Mouse (Mus musculus): ENCODE measurements around the gene Rnf144a.
"Not testable (repeated sequence)": the region's sequence is repeated elsewhere in the genome, so short reads cannot be mapped to it uniquely, and the experiment has no call there.

The Rnf144a gene

DNA sequence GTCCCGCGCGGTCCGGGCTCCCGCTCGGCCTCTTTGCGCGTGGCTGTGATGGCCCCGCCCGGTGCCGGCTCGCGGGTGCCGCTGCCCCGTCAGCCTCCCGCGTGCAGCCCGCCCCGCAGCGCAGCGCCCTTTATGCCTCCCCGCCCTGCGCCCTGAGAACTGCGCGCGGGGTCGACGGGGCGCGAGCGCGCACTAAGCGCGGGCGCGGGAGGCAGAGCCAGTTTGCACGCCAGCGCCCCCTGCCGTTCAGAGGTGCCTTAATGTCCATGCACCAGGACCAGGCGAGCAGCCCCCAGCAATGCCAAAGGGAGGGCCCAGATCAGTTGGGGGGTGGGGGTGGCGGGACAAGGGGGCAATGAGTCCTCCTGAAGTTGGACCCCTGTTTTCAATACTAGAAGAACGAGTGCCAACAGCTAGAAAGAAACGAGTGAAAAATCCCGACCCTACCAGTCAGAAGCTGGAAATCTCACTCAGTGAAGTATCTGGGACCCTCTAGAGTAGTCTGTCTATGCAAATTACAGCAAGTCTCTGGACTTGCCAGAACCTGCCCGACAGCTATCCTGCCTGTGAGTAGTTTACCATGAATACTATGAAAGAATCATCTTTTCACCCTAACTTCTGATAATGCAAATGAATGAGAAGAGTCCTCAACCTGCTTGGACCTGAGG, at the start of gene Rnf144a:
Gene Rnf144a, minus strand, starts transcription at position 151 of the 668 bp plus-strand sequence.
- DNase-seq (ENCODE audit: low read depth in 2 of 2, low spot score in 2 of 2), result peak; percentile 91 to 93

DNA sequence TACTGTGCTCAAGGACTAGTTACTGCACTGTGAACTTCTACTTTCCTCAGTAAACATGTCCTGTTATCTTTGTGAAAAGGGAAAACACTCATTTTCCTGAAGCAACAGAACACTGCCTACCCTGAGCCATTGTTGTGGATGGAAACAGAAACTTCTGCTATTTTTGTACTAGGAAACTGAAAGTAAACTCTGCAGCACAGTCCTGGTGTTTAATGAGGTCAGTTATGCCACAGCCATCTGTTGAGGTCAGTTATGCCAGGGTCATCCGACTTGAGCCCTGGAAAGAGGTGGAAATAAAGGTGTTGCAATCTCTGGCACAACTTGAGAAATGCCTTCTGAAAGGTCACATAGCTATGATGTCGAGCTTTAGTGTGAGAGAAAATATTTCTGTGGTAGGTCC, 45.0 kb upstream of the Rnf144a start:
- no peak for DNase-seq (ENCODE audit: low read depth in 2 of 2, low spot score in 2 of 2)

DNA sequence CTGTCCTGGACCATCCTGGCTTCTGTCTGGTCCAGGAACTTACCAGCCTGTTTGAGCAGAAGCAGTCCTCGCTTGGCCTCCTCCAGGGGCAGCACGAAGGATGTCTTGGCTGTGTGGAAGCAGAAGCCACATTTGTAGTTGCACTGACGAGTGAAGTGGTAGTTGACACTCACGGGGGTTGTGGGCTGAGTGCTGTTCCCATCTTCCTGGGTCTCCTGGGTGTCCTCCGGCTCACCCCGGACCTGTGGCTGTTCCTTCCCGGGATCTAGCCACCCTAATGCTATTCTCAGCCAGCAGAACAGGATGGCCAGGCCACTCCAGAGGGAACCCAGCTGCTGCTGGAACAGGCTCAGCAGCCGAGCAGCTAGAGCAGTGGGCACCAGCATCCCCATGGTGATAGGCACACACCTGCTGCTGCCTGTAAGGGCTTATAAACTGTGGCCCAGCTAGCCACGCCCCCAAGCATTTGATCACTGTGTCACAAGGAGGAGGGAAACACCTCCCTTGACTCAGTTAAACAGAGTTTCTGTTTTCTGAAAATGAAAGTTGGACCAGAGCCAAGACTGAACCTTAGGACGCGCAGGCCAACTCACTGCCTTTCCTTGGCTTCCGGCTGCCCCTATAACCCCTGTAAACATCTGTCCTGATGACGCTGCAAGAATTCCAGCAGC, 41.1 kb upstream of the Rnf144a start, which contains the start of gene Rsad2:
Gene Rsad2, minus strand, starts transcription at position 425 of the 671 bp plus-strand sequence.
- peak; percentile 73 for DNase-seq (ENCODE audit: low read depth in 2 of 2, low spot score in 2 of 2)

DNA sequence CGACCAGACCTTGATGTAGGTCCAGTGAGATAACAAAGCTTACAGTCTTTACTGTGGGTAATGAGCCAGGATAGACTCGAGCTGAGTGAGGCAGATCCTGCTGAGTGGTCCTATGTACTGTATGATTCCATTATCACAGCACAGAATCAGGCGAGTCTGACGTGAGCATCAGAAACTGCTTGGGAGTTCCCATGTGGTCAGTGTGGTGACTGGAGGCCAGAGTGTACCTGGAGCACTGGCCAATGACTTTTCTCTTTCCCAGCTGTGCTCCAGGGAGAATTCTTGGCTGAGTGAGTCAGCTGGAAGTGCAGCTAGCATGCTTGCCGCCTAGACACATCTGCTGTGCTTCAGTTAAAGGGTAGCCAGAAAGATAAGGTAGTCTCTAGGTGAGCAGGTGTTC, 39.6 kb upstream of the Rnf144a start:
- DNase-seq (ENCODE audit: low read depth in 2 of 2, low spot score in 2 of 2), result no peak

DNA sequence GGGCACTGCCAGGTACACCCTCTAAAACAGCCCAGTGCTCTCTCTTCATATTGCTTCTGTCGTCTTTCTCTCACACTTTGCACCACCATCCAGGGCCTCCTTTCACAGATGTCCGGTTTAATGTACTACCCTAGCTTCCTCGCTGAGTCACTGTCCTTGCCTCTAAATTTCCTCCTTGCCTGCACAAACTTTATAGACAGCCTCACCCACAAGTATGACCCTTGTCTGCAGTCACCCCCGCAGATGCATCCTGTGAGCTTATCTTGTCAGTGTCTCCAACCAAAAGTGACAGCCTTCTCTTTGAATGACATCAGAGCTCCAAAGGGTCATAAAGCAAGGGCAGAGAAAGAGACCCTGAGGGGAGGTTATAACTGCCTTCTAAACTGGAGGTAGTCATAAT, 37.9 kb upstream of the Rnf144a start:
- DNase-seq (ENCODE audit: low read depth in 2 of 2, low spot score in 2 of 2), result no peak

DNA sequence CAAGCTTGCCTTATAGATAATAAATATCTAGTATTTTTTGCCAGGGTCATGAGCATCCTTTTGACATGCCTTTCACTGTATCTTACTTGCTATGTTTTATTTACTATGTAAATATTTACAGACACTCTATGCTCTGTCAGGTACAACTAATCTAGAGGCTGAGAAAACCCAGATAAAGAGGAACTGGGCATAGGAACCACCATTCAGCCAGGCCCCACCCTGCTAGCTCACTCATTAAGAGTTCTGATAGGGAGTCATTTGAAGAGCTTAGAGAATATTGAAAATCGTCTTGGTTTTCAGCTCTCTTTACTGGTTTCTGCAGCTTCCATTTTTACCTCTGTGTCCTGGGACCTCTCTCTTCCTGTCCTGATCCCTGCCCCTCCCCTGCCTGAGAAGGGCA, 36.1 kb upstream of the Rnf144a start:
- DNase-seq (ENCODE audit: low read depth in 2 of 2, low spot score in 2 of 2), result no peak

DNA sequence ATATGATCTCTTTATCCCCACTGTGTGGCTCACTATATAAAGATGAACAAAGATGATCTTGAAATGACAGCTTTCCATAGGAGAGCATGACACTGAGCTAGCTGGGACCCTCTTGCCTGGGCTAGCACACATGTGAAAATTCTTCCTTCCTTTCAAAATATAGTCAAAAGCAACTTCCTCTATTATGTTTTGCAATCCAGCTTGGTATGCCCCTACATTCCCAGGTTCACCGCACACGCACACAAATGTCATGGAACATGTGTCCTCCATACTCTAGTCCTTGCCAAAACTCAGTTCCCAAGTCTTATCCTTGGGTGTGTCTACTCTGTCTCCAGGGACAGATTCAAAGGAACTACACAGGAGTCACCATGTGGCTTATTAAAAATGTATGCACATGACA, 34.4 kb upstream of the Rnf144a start:
- DNase-seq (ENCODE audit: low read depth in 2 of 2, low spot score in 2 of 2), result no peak

DNA sequence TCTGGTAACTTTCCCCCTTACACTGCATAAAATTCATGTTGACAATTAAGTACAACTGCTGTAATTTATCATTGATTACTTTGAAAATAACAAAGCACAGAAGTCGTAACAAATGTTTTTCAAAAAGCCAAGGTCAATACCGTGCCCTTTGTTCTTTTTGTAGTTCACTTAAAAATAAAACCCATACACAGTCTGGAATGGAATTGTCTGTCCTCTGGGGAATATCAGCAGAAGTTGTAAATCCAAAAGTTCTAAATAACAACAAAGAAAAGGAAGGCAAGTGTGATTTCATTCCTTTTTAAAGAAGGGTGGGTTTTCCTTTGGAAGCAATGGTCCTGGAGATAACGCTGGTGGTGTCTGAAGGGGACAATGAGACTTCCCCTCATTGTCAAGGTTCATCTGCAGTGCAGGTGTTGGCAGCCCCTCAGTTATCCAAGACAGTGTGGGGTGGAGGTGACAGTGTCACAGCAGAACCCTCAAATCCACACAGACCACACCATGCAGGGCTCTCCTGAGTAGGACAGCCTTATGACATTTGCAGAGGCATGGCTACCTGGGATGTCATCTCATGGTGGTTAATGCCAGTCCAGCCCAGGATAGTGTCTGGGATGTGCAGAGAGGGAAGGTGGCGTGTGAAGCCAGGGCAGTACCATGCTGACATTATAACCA, 31.5 kb upstream of the Rnf144a start:
- no peak for DNase-seq (ENCODE audit: low read depth in 2 of 2, low spot score in 2 of 2)

DNA sequence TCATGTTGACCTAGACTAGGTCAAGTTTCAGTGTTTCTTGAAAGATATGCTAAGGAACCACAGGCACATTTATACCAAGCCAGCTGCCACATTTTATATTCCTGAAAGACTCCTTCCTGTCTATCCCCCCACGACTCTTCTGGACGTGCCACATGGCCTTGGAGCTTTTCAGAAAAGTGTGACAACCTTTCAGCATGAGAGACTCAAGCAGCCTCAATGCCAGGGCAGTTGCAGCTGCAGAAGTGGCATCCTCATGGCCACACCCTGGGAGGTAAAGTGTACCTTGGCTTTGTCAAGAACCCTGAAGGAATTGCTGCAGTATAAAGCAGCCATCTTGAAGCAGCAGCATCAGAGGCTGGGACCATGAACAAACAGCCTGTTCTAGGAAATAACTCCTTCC, 29.5 kb upstream of the Rnf144a start:
- DNase-seq (ENCODE audit: low read depth in 2 of 2, low spot score in 2 of 2), result no peak

DNA sequence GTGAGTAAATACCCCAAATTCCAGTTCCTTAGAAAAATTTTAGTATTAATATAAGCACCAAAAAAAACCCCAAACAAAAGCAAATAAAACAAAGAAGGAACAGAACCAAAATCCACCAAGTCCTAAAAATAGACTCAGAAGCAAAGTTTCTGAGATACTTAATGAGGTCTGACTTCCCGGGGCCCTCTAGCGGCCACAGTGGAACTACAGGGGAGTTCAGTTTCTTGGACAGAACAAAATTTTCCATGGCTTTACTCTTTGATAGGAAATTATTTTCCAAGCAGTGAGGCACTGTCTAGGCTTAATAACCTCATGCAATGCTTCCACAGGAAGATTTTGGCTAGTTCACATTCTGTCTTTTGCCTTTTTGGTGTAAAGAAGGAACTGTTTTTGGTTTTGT, 29.0 kb upstream of the Rnf144a start:
- DNase-seq (ENCODE audit: low read depth in 2 of 2, low spot score in 2 of 2), result peak; percentile 16 to 52

DNA sequence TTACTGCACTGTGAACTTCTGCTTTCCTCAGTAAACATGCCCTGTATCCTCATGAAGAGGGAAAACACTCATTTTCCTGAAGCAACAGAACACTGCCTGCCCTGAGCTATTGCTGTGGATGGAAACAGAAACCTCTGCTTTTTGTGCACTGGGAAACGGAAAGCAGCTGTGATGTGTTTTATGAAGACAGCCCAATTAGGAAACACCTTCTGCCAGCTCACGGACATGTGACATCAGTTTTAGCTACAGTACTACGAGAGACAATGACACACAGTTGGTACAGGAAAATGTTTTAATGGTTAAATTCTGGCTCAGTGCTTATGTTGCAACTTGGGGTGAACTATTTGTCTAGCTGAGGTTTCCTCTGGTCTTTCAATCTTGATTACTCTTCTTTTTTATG, 24.3 kb upstream of the Rnf144a start:
- DNase-seq (ENCODE audit: low read depth in 2 of 2, low spot score in 2 of 2), result no peak

DNA sequence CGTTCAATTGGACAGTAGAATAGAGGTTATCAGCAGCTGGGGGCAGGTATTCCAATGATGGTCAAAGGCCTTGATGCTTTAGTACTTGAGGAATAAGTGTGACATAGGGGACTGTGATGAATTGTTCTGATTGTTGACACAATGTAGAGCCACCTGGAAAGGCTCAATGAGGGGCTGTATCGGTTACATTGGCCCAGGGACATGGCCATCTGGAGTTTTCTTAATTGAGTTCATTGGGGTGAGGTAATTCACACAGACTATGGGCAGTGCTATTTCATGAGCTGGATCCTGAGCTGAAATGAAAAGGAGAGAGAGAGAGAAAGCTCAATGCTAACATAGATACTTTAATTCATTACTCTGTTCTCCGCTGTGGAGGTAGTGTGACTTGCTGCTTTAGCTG, 22.9 kb upstream of the Rnf144a start:
- no peak for DNase-seq (ENCODE audit: low read depth in 2 of 2, low spot score in 2 of 2)

DNA sequence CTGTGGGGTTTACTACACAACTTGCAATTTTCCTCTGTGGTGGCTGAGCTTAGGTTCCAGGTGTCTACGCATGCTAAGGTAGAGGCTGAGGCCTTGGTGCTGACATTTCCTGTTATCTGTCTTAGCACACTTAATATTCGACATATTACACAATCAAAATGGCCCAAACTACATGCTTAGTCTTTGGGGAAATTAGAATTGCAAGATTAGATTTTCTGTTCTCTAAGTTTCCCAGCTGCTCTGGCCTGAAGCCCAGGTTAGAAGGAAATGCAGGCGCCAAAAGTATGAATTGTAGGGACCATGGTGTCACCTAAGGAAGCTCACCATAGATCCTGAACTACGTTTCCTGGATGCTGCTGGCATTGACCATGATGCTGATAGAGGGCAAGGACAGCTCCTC, 21.3 kb upstream of the Rnf144a start:
- no peak for DNase-seq (ENCODE audit: low read depth in 2 of 2, low spot score in 2 of 2)

DNA sequence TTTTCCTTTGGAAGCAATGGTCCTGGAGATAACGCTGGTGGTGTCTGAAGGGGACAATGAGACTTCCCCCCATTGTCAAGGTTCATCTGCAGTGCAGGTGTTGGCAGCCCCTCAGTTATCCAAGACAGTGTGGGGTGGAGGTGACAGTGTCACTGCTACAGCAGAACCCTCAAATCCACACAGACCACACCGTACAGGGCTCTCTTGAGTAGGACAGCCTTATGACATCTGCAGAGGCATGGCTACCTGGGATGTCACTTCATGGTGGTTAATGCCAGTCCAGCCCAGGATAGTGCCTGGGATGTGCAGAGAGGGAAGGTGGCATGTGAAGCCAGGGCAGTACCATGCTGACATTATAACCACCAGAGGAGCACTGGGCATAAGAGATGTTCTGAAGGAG, 13.7 kb upstream of the Rnf144a start:
- DNase-seq (ENCODE audit: low read depth in 2 of 2, low spot score in 2 of 2), result not testable (repeated sequence)

DNA sequence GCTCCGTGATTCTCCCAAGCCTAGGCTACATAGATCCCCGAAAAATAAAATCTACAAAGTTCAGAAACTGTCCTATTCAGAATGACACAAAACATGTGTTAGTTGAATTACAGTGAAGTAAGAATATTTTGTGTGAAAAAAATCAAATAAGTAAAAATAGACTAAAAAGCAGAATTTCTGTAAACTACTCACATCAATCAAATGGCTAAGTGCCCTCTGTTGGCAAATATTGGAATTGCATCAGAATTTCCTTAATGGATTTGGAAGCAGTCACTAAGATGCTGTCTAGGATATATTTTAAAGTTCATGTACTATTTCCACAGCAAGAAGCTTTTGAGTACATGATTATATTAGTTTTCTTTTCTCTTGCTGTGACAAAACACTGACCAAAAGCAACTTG, 9.8 kb upstream of the Rnf144a start:
- peak in 1 of 2 experiments; percentile 54 for DNase-seq (ENCODE audit: low read depth in 2 of 2, low spot score in 2 of 2)

DNA sequence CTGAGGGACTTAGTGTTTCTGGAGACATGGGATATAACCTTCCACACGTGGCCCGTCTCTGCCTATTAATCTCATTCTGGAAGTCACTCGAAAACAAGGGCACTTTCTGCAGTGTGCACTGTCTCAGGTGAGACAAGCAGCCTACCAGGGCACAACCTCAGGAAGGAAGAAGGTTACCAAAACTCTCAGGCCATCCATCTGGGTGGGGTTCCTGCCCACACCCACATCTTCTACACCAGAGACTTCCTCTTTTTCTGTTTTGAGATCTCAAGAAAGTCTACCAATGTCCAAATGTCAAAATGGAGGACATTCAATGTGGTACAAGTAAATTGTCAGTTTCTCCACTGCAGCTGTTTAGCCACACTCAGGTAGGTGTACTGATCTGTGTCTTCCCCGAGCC, 3.3 kb upstream of the Rnf144a start:
- DNase-seq (ENCODE audit: low read depth in 2 of 2, low spot score in 2 of 2), result peak in 1 of 2 experiments; percentile 16

DNA sequence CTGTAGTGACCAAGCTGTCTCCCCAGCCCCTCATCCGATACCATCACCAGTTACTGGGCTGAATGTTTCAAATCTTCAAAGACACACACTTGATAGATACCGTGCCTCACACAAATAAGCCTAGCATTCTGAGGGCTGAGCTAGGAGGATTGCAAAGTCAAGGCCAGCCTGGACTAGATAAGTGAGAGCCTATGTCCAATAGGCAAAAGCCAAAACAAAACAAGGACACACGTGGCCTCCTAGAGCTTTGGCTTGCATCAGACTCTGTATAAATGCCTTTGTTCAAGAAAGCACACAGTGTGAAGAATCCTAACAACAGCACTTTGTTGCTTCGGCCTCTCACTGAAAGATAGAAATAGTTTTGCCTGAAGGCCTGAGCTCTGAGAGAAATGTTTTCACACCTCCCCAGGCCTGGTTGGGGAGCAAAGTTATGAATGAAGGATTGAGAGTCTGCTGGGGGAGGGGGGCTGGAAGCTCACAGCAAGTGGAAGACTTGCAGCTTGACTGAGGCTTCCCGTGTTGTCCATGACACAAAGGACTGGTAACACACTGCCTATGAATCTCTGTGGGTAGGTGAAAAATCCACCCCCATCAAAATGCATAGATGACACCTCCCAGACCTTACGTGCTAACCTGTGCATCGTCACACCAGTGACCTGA, 1.7 kb upstream of the Rnf144a start:
- no peak for DNase-seq (ENCODE audit: low read depth in 2 of 2, low spot score in 2 of 2)

DNA sequence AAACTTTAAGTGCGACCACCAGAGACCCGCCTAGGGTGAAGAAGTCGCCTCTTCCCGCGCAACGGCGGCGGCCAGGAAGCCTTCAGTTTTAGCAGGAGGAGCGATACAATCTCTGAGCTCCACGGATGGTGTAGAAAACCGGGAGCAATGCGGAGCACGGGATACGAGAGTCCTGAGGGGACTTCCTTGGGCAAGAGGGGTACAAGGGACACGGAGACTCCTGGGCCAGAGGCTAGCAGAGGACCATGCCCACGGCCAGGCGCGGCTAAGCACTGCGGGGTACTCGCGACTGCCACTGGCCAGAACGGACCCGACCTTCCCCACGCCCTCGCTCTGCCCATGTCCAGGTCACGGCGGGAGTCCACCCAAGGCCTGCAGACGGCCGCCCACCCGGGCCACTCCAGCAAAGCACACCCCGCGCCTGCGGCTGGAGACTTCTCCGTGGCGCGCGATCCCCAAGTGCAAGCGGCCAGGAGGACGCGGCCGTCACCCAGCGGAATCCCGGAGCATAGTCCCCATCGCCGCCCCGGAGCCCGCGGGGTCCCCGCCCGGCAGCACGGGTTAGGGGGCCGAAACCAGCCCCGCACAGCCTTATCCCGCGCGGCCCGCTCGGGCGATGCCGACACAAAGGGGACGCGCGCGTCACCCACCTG, 477 bp downstream of the Rnf144a start:
- peak in 1 of 2 experiments; percentile 7 for DNase-seq (ENCODE audit: low read depth in 2 of 2, low spot score in 2 of 2)

DNA sequence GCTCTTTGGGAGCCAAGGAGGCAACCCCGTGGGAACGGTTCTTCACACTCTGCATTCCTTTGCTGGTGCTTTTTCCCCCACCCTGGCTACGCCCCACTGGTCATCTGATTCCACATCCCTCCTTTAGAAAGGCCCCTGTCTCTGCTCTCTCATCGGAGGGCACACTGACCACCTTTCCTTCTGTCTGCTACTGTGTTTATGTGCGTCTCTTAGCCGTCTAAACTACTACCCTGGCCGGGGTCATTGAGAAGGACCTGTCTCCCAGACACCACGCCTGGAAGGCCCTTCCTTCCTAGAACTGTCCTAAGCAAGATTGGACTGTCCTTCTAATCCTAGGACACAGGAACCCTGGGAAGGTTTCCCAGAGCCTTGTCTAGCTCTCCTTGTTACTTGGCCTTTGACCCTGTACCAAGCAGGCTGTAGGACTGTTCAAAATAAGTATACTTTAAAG, 1.1 kb downstream of the Rnf144a start:
- no peak for DNase-seq (ENCODE audit: low read depth in 2 of 2, low spot score in 2 of 2)

DNA sequence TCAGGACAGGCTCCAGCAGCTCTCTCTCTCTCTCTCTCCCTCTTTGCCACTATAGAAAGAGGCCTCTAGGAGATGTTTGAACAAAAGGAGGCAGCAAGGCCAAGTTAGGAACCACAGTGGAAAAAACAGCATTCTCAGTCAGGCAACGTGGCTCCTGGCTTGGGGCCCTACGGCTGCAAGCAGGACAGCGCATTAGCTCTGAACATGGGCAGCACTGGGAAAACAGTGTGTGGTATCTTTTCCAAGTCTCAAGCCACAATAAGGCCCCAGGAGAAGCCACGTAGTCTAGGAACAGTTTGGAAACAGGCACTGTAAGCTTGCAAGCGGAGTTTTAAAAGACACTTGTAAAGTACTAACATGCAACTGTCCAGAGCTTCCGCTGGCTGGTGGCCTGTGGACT, 2.3 kb downstream of the Rnf144a start:
- DNase-seq (ENCODE audit: low read depth in 2 of 2, low spot score in 2 of 2), result no peak

DNA sequence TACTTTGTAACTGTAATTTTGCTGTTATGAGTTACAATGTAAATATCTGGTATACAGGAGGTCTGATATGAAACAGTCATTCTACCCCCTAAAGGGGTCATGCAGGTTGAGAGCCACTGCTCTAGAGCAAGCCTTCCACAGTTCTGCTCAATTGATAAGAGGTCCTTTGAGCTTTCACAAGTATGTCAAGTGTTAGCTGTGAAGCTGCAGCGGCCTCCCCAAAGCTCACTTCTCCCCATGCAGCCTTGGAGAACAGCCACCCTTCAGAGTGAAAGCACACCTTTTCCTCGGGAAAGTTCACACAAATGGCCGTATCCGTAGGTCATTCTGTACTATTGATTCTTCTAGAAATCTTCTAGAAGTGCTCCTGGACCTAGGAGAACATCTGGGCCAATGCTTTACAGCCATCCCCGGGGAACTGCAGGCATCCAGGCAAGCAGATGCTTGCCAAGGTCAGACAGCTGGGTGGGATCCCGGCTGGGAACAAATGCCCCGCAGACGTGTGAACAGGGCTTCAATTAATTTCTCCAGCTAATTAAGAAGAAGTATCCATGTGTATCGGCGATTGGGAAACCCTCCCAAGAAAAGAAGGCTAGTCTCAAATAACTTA, 3.1 kb downstream of the Rnf144a start:
- DNase-seq (ENCODE audit: low read depth in 2 of 2, low spot score in 2 of 2), result no peak
